30 mouse cellular contexts compared by ENCODE assay signal in the genomic region with DNA sequence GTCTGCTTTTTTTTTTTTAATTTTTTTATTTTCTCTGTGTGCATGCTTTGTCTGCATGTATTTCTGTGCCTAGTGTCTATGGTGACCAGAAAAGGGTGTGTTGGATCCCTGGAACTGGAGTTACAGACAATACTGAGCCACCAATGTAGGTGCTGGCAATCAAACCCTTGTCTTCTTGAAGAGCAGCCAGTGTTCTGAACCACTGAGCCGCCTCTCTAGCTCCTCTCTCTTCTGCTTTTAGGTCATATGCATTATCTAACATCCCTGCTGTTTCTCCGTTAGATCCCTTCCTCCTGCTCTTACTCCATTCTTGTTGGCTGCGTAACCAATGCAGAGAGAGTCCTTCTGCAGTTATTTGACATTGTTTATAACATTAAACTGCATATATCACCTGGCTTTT. TPM values are rescaled to one million over a fixed set of nuclear protein-coding genes. Genes with fewer than 3 reads are reported as not detected.
A peak's percentile ranks its signal among the peaks of the same experiment; 100 is the strongest.
DNase-seq lines count a peak whose midpoint lies in the region; ATAC-seq and TF ChIP-seq lines count a peak whose summit lies in the region.
"Had no signal": no experiment of that assay in that cellular context is flagged by ENCODE, and none has a peak within 500 bp of the region (broad histone marks: within the 10 kb centered on the region; RNA-seq: fewer than 3 reads in every experiment).

No protein-coding gene starts in this region.

- 69% methylated on average over 3 of the region's 3 CpGs for WGBS in forebrain, embryonic 15.5 days
- WGBS in hindbrain, embryonic 16.5 days: 54% methylated on average over 3 of the region's 3 CpGs
- WGBS in midbrain, postnatal 0 days: 46% methylated on average over 3 of the region's 3 CpGs

- peaks cover 44% of the 10 kb centered on the region for H3K36me3 ChIP-seq in forebrain, embryonic 15.5 days
- H3K36me3 ChIP-seq in hindbrain, embryonic 16.5 days (ENCODE audit: control insufficient read depth, insufficient read depth, low read length): peaks cover 29% of the 10 kb centered on the region
- H3K36me3 ChIP-seq in midbrain, postnatal 0 days (ENCODE audit: insufficient read depth, low read length): peaks cover 20% of the 10 kb centered on the region
- H3K36me3 ChIP-seq: embryonic facial prominence, embryonic 15.5 days; heart, embryonic 13.5 days; kidney, embryonic 15.5 days; stomach, embryonic 15.5 days had no signal

- DNase-seq in layer of hippocampus, adult 2 months (ENCODE audit: low spot score in 2 of 2): no peak
- no peak for DNase-seq in layer of hippocampus, adult 11-12 months (ENCODE audit: low spot score)
- no peak for DNase-seq in midbrain, postnatal 0 days (ENCODE audit: low spot score)
- no peak for DNase-seq in layer of hippocampus, adult 9-10 months (ENCODE audit: low spot score)
- DNase-seq in cerebellum, postnatal 4 days (ENCODE audit: low spot score in 2 of 2): no peak
- DNase-seq: cerebellum, postnatal 10 days; heart, adult 11 months; kidney, postnatal 4 days; layer of hippocampus, postnatal 36 days; liver; liver, postnatal 0 days; lung, postnatal 10 days; right cerebral cortex, postnatal 25 days; thymus, adult 18-20 months; thymus, postnatal 4 days had no signal

- peak overlapping the region; percentile 34 for H3K4me2 ChIP-seq in forebrain, embryonic 15.5 days (replicated peaks)
- H3K4me2 ChIP-seq in hindbrain, embryonic 16.5 days (ENCODE audit: low read length): peak overlapping the region; percentile 28
- H3K4me2 ChIP-seq in midbrain, postnatal 0 days (ENCODE audit: low read depth, low read length, poor library complexity, severe bottlenecking): peak overlapping the region; percentile 34
- H3K4me2 ChIP-seq: embryonic facial prominence, embryonic 15.5 days; heart, embryonic 13.5 days; kidney, embryonic 15.5 days; stomach, embryonic 15.5 days had no signal

- no peaks in the 10 kb centered on the region for H3K9me3 ChIP-seq in forebrain, embryonic 15.5 days
- H3K9me3 ChIP-seq in hindbrain, embryonic 16.5 days (ENCODE audit: control insufficient read depth, low read length): peaks cover 11% of the 10 kb centered on the region
- H3K9me3 ChIP-seq in midbrain, postnatal 0 days (ENCODE audit: low read length): no peaks in the 10 kb centered on the region
- H3K9me3 ChIP-seq: embryonic facial prominence, embryonic 15.5 days; kidney, embryonic 15.5 days; stomach, embryonic 15.5 days had no signal

- H3K4me3 ChIP-seq in layer of hippocampus, adult 2 months: peak overlapping the region; percentile 13; the same call in 1 of the 2 replicates
- H3K4me3 ChIP-seq in forebrain, embryonic 15.5 days: peak overlapping the region; percentile 10
- H3K4me3 ChIP-seq in hindbrain, embryonic 16.5 days (ENCODE audit: low read length): no peak overlapping the region
- no peak overlapping the region for H3K4me3 ChIP-seq in midbrain, postnatal 0 days (ENCODE audit: low read depth, low read length)
- H3K4me3 ChIP-seq: embryonic facial prominence, embryonic 15.5 days; heart, embryonic 13.5 days; kidney, embryonic 15.5 days; stomach, embryonic 15.5 days had no signal

- no peaks in the 10 kb centered on the region for H3K27me3 ChIP-seq in forebrain, embryonic 15.5 days
- no peaks in the 10 kb centered on the region for H3K27me3 ChIP-seq in hindbrain, embryonic 16.5 days (replicated peaks; ENCODE audit: control insufficient read depth, insufficient read depth, low read length)
- H3K27me3 ChIP-seq in midbrain, postnatal 0 days (ENCODE audit: insufficient read depth, low read length): no peaks in the 10 kb centered on the region
- H3K27me3 ChIP-seq: embryonic facial prominence, embryonic 15.5 days; kidney, embryonic 15.5 days; stomach, embryonic 15.5 days had no signal

- peak overlapping the region; percentile 81 for H3K27ac ChIP-seq in layer of hippocampus, adult 2 months
- peak overlapping the region; percentile 80 for H3K27ac ChIP-seq in forebrain, embryonic 15.5 days (replicated peaks)
- no peak overlapping the region for H3K27ac ChIP-seq in hindbrain, embryonic 16.5 days (ENCODE audit: low read depth, low read length)
- H3K27ac ChIP-seq in midbrain, postnatal 0 days (ENCODE audit: low read depth, low read length): peak overlapping the region; percentile 68; the same call in 1 of the 2 replicates
- H3K27ac ChIP-seq: embryonic facial prominence, embryonic 15.5 days; heart, embryonic 13.5 days; kidney, embryonic 15.5 days; stomach, embryonic 15.5 days had no signal

- no peak for TF ChIP-seq CTCF in layer of hippocampus, adult 2 months (conservative IDR thresholded peaks at IDR 0.05)
- TF ChIP-seq CTCF in midbrain, postnatal 0 days (IDR thresholded peaks at IDR 0.05): no peak

- no peak for ATAC-seq in forebrain, embryonic 15.5 days (replicated peaks)
- ATAC-seq in hindbrain, embryonic 16.5 days: no peak
- no peak for ATAC-seq in midbrain, postnatal 0 days (ENCODE audit: low FRiP score)
- no peak for ATAC-seq in inflammation-experienced regulatory T-cells, adult 6 months
- ATAC-seq: intestine, postnatal 0 days; liver, postnatal 0 days had no signal

- H3K4me1 ChIP-seq in forebrain, embryonic 15.5 days: peaks cover 75% of the 10 kb centered on the region
- H3K4me1 ChIP-seq in hindbrain, embryonic 16.5 days (ENCODE audit: control insufficient read depth, insufficient read depth, low read depth, low read length): peaks cover 31% of the 10 kb centered on the region
- H3K4me1 ChIP-seq in midbrain, postnatal 0 days (ENCODE audit: insufficient read depth, low read length): peaks cover 27% of the 10 kb centered on the region
- H3K4me1 ChIP-seq: stomach, embryonic 15.5 days had no signal

- H3K9ac ChIP-seq in forebrain, embryonic 15.5 days (replicated peaks): no peak overlapping the region; the same call in 1 of the 2 replicates
- no peak overlapping the region for H3K9ac ChIP-seq in hindbrain, embryonic 16.5 days (ENCODE audit: low read depth, low read length)
- H3K9ac ChIP-seq in midbrain, postnatal 0 days (replicated peaks; ENCODE audit: low read length, poor library complexity, severe bottlenecking): no peak overlapping the region
- H3K9ac ChIP-seq: embryonic facial prominence, embryonic 15.5 days; heart, embryonic 13.5 days; kidney, embryonic 15.5 days; liver, postnatal 0 days; stomach, embryonic 15.5 days had no signal

RNA-seq across cellular contexts. Expression of a gene that starts 8.6 kb away (rescaled TPM):
- 100 to 1,000 TPM; 662 to 700 TPM for total RNA-seq in layer of hippocampus, adult 2 months (2021)
- polyA plus RNA-seq in forebrain, embryonic 15.5 days (2015; fragmentation: Nextera tagmentation; extraction: Ambion mirVana): 677 and 717 TPM in 2 replicates
- polyA plus RNA-seq in hindbrain, embryonic 16.5 days (2015; fragmentation: Nextera tagmentation; extraction: Ambion mirVana): 530 and 557 TPM in 2 replicates
- total RNA-seq in midbrain, postnatal 0 days (2014; rRNA removed): 1,042 and 1,173 TPM in 2 replicates
- 641 and 644 TPM in 2 replicates for polyA plus RNA-seq in midbrain, postnatal 0 days (2015; fragmentation: Nextera tagmentation; extraction: Ambion mirVana)
- polyA plus RNA-seq in inflammation-experienced regulatory T-cells, adult 6 months (2017; shearing (Covaris generic)): 10 to 100 TPM in 2 of 3 experiments, 1 to 10 TPM in 1; 8.5 to 97.5 (median 73.7) TPM
- polyA plus RNA-seq: C2C12; liver, postnatal 0 days had no signal

RNA-seq across cellular contexts. Expression of a gene that starts 43.5 kb away (rescaled TPM):
- not detected for total RNA-seq in layer of hippocampus, adult 2 months (2021)
- polyA plus RNA-seq in forebrain, embryonic 15.5 days (2015; fragmentation: Nextera tagmentation; extraction: Ambion mirVana): 0.09 and 0.14 TPM in 2 replicates
- polyA plus RNA-seq in hindbrain, embryonic 16.5 days (2015; fragmentation: Nextera tagmentation; extraction: Ambion mirVana): 0.22 and 0.49 TPM in 2 replicates
- 0.94 TPM in 1 of 2 replicates, not detected in the other for total RNA-seq in midbrain, postnatal 0 days (2014; rRNA removed)
- 0.47 and 0.48 TPM in 2 replicates for polyA plus RNA-seq in midbrain, postnatal 0 days (2015; fragmentation: Nextera tagmentation; extraction: Ambion mirVana)
- not detected for polyA plus RNA-seq in inflammation-experienced regulatory T-cells, adult 6 months (2017; shearing (Covaris generic))
- total RNA-seq: adrenal gland, adult 18-20 months; gastrocnemius, adult 8-10 months; heart, postnatal 25 days; layer of hippocampus, postnatal 36 days; left cerebral cortex, postnatal 36 days; megakaryocyte progenitor cell, adult 5-6 weeks; neutrophil, adult 5-6 weeks had no signal
- polyA plus RNA-seq: C2C12; embryonic facial prominence, embryonic 15.5 days; liver, postnatal 0 days; stomach, embryonic 15.5 days had no signal

Comparison
In these comparisons a context has a peak if more than half of its experiments do, and no peak if none do; other contexts are left out.
1. H3K4me3 ChIP-seq: peak in layer of hippocampus, adult 2 months (single experiment) and forebrain, embryonic 15.5 days (single experiment); none in hindbrain, embryonic 16.5 days (single experiment) and midbrain, postnatal 0 days (single experiment).
2. Peak in every context shown above with its lines, with median percentiles within 50 percentile points of each other: H3K4me2 ChIP-seq.